Mouse (Mus musculus): ENCODE data around the gene Dbndd2. TPM values are rescaled to one million over a fixed set of nuclear protein-coding genes. Genes with fewer than 3 reads are reported as not detected.

Dbndd2 gene
- polyA plus RNA-seq, 2 experiments = 4.0 to 5.8 TPM

- WGBS (ENCODE audit: insufficient replicate concordance) = 62% methylated on average over 3 of the region's 3 CpGs
- Histone ChIP-seq H3K36me3 (replicated peaks; ENCODE audit: control insufficient read depth, insufficient read depth, low read depth) (no peaks in the 10 kb centered on the region), H3K9ac (replicated peaks) (no peak overlapping the region), H3K4me1 (replicated peaks; ENCODE audit: control insufficient read depth in 2 of 2, insufficient read depth in 2 of 2, low read length in 1 of 2) (peaks cover 0 to 12% of the 10 kb centered on the region in 2 experiments; a peak in 1 of 4 replicates), H3K9me3 (ENCODE audit: control insufficient read depth, low read length) (no peaks in the 10 kb centered on the region), H3K4me3 (ENCODE audit: insufficient read depth in 1 of 2, low read depth in 2 of 2, low read length in 2 of 2) (no peak overlapping the region), H3K4me2 (ENCODE audit: low read depth) (peak overlapping the region; percentile 2), H3K27me3 (ENCODE audit: control insufficient read depth, insufficient read depth, low read length) (peaks cover 25% of the 10 kb centered on the region), H3K27ac (no peak overlapping the region)
- ATAC-seq (ENCODE audit: insufficient read depth) (no peak), DNase-seq (ENCODE audit: low read depth in 3 of 3, low spot score in 3 of 3) (no peak)
- TF ChIP-seq CTCF (IDR thresholded peaks at IDR 0.05; ENCODE audit: low read depth) = no peak
- no peak for TF ChIP-seq EP300 (IDR thresholded peaks at IDR 0.05; ENCODE audit: low read depth)
Measured at GRCm38 (mm10) chr2:164439001-164439421, 46.9 kb upstream of the Dbndd2 start.

GRCm38 (mm10) chr2:164440314-164440713, 45.6 kb upstream of the Dbndd2 start:
- Histone ChIP-seq H3K9me3 (ENCODE audit: control insufficient read depth, low read length) (no peaks in the 10 kb centered on the region), H3K27ac (no peak overlapping the region), H3K4me3 (ENCODE audit: insufficient read depth in 1 of 2, low read depth in 2 of 2, low read length in 2 of 2) (no peak overlapping the region), H3K36me3 (replicated peaks; ENCODE audit: control insufficient read depth, insufficient read depth, low read depth) (no peaks in the 10 kb centered on the region), H3K27me3 (ENCODE audit: control insufficient read depth, insufficient read depth, low read length) (peaks cover 31% of the 10 kb centered on the region), H3K9ac (replicated peaks) (no peak overlapping the region), H3K4me2 (ENCODE audit: low read depth) (peak overlapping the region; percentile 2; the same call in 1 of the 2 replicates), H3K4me1 (replicated peaks; ENCODE audit: control insufficient read depth in 2 of 2, insufficient read depth in 2 of 2, low read length in 1 of 2) (peaks cover 0 to 5% of the 10 kb centered on the region in 2 experiments; a peak in 1 of 4 replicates)
- WGBS (ENCODE audit: insufficient replicate concordance) = 58% methylated on average over 5 of the region's 5 CpGs
- TF ChIP-seq CTCF (IDR thresholded peaks at IDR 0.05; ENCODE audit: low read depth) = no peak
- DNase-seq (ENCODE audit: low read depth in 3 of 3, low spot score in 3 of 3) = no peak
- ATAC-seq (ENCODE audit: insufficient read depth) = no peak

GRCm38 (mm10) chr2:164441155-164441554, 44.8 kb upstream of the Dbndd2 start:
- Histone ChIP-seq H3K9me3 (ENCODE audit: control insufficient read depth, low read length) (no peaks in the 10 kb centered on the region), H3K4me3 (ENCODE audit: insufficient read depth in 1 of 2, low read depth in 2 of 2, low read length in 2 of 2) (peak overlapping the region; percentile 53 to 56), H3K4me2 (ENCODE audit: low read depth) (peak overlapping the region; percentile 47), H3K36me3 (replicated peaks; ENCODE audit: control insufficient read depth, insufficient read depth, low read depth) (no peaks in the 10 kb centered on the region), H3K27me3 (ENCODE audit: control insufficient read depth, insufficient read depth, low read length) (peaks cover 31% of the 10 kb centered on the region), H3K9ac (replicated peaks) (no peak overlapping the region), H3K4me1 (replicated peaks; ENCODE audit: control insufficient read depth in 2 of 2, insufficient read depth in 2 of 2, low read length in 1 of 2) (peaks cover 0 to 5% of the 10 kb centered on the region in 2 experiments; a peak in 1 of 4 replicates), H3K27ac (no peak overlapping the region)
- 18% methylated on average over 8 of the region's 8 CpGs for WGBS (ENCODE audit: insufficient replicate concordance)
- ATAC-seq (ENCODE audit: insufficient read depth) = no peak
- DNase-seq (ENCODE audit: low read depth in 3 of 3, low spot score in 3 of 3) = no peak
- TF ChIP-seq EP300 (IDR thresholded peaks at IDR 0.05; ENCODE audit: low read depth) = no peak
- no peak for TF ChIP-seq CTCF (IDR thresholded peaks at IDR 0.05; ENCODE audit: low read depth)

GRCm38 (mm10) chr2:164441731-164442130, 44.2 kb upstream of the Dbndd2 start:
- no peak for ATAC-seq (ENCODE audit: insufficient read depth)

GRCm38 (mm10) chr2:164442315-164443050, 43.4 kb upstream of the Dbndd2 start:
- peak overlapping the region; percentile 47 for H3K4me2 ChIP-seq (ENCODE audit: low read depth)
- DNase-seq (ENCODE audit: low read depth in 3 of 3, low spot score in 3 of 3) = no peak
- H3K27ac ChIP-seq = no peak overlapping the region
- peaks cover 0 to 4% of the 10 kb centered on the region in 2 experiments; a peak in 1 of 4 replicates for H3K4me1 ChIP-seq (replicated peaks; ENCODE audit: control insufficient read depth in 2 of 2, insufficient read depth in 2 of 2, low read length in 1 of 2)
- WGBS (ENCODE audit: insufficient replicate concordance) = 3% methylated on average over 29 of the region's 29 CpGs
- peaks cover 31% of the 10 kb centered on the region for H3K27me3 ChIP-seq (ENCODE audit: control insufficient read depth, insufficient read depth, low read length)
- H3K9me3 ChIP-seq (ENCODE audit: control insufficient read depth, low read length) = no peaks in the 10 kb centered on the region
- TF ChIP-seq EP300 (IDR thresholded peaks at IDR 0.05; ENCODE audit: low read depth) = no peak
- no peak for TF ChIP-seq CTCF (IDR thresholded peaks at IDR 0.05; ENCODE audit: low read depth)
- no peaks in the 10 kb centered on the region for H3K36me3 ChIP-seq (replicated peaks; ENCODE audit: control insufficient read depth, insufficient read depth, low read depth)
- peak; percentile 24; the same call in 1 of the 2 replicates for ATAC-seq (ENCODE audit: insufficient read depth)
- peak overlapping the region; percentile 53 to 56 for H3K4me3 ChIP-seq (ENCODE audit: insufficient read depth in 1 of 2, low read depth in 2 of 2, low read length in 2 of 2)
- H3K9ac ChIP-seq (replicated peaks) = peak overlapping the region; percentile 36

More at GRCm38 (mm10) chr2:164441731-164442130, 44.2 kb upstream of the Dbndd2 start:
- Histone ChIP-seq H3K9me3 (ENCODE audit: control insufficient read depth, low read length) (no peaks in the 10 kb centered on the region), H3K9ac (replicated peaks) (no peak overlapping the region), H3K27ac (no peak overlapping the region), H3K4me3 (ENCODE audit: insufficient read depth in 1 of 2, low read depth in 2 of 2, low read length in 2 of 2) (peak overlapping the region; percentile 53 to 56), H3K4me2 (ENCODE audit: low read depth) (peak overlapping the region; percentile 47), H3K36me3 (replicated peaks; ENCODE audit: control insufficient read depth, insufficient read depth, low read depth) (no peaks in the 10 kb centered on the region), H3K4me1 (replicated peaks; ENCODE audit: control insufficient read depth in 2 of 2, insufficient read depth in 2 of 2, low read length in 1 of 2) (peaks cover 0 to 4% of the 10 kb centered on the region in 2 experiments; a peak in 1 of 4 replicates), H3K27me3 (ENCODE audit: control insufficient read depth, insufficient read depth, low read length) (peaks cover 31% of the 10 kb centered on the region)
- WGBS (ENCODE audit: insufficient replicate concordance) = 24% methylated on average over 7 of the region's 7 CpGs
- TF ChIP-seq EP300 (IDR thresholded peaks at IDR 0.05; ENCODE audit: low read depth) = no peak
- no peak for TF ChIP-seq CTCF (IDR thresholded peaks at IDR 0.05; ENCODE audit: low read depth)
- no peak for DNase-seq (ENCODE audit: low read depth in 3 of 3, low spot score in 3 of 3)

Data from liver, embryonic 14.5 days (tissue).